Mouse (Mus musculus) retina, postnatal 7 days (tissue): ENCODE measurements around the gene Nin.
A peak's percentile ranks its signal among the peaks of the same experiment; 100 is the strongest.

Experiments used
- DNase-seq: peaks from one replicate; pipeline ENCODE4 v3.0.0-alpha.2; 2012; ENCODE audit warnings: low read depth, low spot score

The Nin gene

DNA sequence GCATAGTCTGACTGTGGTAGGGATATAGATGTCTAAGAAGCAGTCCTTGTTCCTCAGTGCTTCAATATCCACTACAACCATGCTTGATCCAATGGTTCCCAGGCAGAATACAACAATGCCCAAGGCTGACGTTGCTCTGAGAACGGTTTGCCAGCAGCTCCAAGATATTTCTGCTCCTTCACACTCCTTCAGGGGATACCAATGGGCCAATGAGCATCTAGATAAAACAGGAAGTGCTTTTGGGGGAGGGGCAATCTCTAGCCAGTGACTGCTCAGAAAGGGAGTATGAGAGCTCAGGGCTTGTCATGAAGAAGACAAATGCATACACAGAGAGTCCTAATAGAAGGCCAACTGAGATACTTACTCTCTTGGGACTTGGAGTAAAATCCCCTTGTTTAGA is 6.0 kb upstream of the Nin start:
- no peak for DNase-seq

DNA sequence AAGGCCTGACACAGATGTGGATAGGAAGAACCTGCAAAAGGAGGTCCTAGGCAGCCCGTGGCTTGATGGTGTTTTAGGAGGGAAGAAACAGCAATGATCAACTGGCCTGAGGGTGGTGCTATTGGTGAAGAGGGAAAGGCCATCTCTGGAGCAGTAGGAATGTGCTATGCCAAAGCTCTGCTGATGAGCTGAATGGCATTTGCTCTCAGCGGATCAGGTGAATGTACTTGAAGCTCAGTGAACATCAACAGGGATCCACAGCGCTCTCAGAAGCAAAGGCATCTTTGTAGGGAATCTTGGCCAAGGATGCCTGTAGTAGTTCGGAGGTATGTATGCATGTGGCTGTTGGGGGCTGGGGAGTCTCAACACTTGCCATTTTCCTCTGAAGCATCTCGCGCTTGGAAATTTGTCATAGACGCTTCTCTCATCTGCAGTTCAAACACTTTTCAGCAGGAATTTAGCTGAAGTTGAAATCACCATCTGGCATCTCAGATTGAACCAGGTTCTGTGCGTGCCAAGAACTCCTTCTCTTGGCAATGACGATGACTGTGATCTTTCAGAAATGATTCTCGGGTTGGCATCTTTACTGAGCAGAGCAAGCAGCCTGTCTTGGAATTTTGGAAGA is 5.3 kb upstream of the Nin start:
- DNase-seq = no peak

DNA sequence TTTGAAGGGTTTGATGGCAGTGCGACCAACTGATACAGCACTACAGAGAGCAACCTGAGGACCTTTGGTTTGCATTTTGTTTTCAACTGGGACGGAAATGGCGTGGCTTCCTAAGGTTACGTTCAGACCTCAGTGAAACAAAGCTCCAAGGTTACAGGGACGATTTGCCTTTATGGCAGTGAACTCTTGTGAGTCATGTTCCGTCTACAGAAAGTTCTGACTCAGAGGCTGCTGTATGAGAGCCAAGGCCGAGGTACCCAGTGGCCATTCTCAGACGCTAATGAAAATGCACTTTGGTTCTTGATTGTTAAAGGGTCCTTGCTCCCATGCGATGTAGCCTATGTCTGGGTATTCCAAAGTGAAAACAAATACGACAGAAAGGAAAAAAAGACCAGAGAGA is 3.6 kb upstream of the Nin start:
- no peak for DNase-seq

DNA sequence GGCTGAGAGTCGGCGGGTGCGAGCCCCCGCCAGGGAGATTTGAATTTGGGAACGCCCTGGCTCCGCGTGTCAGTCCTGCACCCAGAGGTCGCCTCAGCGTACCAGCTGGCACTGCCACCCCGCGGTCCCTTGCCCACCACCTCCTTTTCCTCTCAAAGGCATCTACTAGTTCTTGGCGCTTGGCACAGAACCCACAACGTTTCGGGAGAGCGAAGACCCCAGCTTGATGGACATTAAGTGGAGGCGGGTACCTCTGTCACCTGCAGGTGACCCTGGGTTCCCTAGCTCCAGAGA is 1.5 kb downstream of the Nin start:
- DNase-seq = no peak

DNA sequence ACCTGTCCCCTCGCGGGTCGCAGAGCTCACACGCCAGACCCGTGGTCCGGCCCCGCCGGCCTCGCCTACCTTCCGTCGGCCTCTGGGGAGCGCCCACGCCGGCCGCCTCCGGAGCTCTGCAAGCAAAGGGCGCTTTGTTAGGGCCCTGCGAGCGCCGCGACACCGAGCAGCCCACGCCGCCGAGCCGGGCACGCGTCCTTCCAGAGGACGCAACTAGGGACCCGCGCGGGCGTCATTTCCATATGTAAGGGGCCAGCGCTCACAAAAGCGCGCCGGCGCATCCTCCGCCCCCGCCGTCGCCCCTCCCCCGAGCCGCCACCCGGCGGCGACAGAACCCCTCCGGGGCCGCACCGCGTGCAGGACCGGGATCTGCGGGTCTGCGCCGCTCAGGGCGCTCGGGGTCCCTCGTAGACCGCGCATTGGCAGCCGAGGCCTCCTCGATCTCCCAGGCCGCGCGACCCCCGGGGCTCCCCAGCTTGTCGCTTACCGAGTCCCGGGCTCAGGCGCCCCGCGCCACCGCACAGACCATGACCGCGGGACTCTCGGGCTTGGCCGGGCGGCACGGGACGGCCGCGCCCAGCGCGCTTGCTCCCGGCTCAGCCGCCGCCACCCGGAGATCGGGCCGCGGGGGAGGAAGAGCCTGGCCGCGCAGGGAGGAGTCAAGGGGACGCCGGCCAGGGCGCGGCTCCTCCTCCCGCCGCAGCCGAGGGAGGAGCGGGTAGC is 2.0 kb downstream of the Nin start:
- DNase-seq = peak; percentile 64

DNA sequence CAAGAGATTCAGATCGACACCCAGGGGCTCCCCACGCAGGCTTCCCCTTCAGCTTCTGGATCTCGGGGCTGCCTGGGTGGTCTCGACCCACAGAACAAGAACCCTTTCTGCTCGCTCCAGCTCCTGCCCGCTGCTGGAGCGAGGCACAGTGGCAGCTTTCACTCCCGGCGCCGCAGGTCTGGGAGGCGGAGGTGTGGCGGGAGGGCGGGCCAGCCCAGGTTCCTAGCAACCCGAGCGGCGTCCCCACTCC is 2.5 kb downstream of the Nin start:
- DNase-seq = no peak

DNA sequence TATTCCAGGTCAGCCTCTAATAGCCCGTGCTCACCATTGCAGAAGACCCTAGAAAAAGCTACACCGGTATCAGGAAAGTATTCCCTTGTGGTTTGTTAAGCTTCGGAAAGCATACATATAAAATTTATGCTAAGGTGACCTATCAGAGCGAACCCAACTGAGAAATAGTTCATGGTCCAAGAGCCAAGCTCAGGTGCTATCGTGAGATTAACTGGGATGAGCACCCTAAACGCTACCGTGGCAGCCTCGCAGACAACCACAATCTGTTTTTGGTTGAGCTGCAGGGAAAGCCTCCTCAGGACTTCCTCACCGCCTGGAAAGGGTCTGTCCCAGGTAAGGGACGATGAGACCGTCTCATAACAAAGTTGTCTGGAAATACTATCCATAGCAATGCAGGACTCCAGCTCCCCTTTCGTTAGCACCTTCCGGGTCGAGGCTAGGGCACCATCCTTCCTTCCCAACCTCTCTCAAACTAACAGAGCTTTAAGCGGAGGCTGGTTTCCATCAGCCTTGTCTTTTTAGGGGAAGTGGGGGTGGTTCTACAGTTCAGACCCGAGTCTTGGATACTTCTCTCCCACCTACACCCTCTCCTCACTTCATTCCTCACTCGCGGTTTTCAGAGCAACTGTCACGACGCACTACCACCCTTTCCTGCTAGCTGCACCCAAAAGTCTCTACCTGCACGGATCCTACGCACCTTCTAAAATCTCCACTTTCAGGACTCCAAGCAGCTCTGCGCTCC is 3.0 kb downstream of the Nin start:
- no peak for DNase-seq

DNA sequence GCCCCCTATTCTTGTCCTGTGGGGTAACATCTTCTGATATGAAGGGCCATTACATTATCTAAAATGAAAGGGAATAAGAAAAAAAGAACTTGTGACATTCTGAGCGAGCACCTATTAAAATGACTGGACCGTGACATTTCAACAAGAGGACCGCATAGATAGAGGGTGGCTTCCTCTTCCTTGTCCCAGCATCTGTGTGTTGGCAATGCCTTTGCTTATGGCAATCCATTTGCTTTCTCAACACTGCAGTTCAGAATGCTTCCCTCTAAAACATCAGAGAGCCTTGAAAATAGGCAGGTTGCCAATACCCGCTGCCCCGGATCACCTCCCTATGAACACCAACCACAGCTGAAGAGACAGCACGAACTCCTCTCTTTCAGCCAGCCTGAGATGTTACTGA is 3.6 kb downstream of the Nin start:
- DNase-seq = no peak

DNA sequence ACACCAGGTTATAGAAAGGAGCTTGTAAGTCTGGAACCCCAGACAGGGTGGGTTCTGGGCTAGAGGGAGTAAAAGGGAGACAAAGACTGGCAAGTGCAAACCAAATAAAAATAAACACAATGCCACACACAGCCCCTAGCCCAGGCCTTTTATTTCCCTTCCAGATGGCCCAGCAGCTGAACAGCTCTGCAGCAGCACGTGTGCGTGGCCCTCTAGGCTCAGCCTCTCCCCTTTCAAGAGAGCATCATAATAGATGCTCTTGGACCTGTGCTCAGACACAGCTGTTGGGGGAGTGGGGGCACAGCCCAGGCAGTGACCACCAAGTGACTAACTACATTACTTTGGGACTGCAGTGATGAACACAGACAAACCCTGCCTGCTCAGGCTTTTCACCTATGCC is 5.4 kb downstream of the Nin start:
- no peak for DNase-seq

DNA sequence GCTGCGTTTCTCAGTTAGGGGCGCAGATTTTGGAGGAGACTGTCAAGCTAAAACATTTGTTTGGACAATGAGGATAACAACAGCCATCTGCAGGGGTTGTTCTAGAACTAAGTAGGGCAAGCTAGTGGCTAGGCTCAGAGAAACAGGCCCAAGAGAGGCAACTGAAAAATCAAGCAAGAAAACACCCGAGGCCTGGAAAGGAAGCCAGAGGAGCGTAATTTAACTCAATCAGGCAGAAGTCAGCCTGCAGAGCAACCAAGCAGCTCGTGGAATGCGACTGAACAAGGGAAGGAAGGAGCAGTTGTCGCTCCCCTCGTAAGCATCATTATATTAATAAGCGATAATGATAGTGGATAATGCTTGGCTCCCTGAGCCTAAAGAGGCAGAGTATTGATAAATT is 7.0 kb downstream of the Nin start:
- DNase-seq = no peak

DNA sequence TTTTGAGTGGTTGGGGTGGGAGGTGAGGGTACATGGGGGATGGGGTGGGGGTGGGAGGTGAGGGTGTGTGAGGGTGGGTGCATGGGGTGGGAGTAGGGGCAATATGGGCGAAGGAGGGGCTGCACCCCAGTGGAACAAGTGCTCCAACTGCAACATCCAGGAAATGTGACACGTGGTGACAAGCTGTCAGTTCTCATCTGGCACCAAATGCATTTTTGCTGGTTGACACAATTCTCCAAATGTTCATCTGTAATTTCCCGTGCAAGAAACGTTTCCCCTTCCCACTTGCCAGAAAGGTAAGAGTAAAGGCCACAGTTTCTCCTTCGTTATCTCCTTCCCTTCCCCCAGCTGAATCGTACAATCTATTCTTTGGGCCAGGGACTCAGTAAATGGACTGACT is 7.6 kb downstream of the Nin start:
- no peak for DNase-seq

DNA sequence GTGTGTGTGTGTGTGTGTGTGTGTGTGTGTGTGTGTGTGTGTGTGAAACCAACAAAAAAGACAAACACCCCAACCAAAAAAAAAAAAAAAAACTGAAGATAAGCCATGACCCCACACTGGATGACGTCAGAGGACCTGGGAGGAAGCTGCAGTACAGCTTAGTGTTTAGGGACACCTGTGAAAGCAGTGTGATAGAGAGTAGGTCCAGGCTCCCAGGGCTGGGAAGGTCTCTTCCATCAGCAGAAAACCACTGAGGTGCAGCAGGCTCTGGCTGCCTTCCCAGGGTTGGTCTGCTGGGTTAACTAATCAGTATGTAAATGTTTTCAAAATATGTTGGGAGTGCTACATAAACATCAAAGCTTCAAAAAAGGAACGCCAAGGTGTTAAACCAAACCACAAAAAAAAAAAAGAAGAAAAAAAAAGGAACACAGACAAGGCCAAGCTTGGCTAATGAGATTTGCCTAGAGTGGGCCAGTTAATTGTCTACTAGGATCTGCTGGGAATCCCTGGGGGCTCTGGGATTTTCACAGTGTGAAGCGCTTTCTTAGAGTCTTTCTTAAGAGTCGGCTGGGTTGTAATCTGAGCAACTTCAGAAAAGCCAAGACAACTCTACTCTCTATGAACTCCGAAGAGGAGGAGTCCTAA is 8.6 kb downstream of the Nin start:
- no peak for DNase-seq

DNA sequence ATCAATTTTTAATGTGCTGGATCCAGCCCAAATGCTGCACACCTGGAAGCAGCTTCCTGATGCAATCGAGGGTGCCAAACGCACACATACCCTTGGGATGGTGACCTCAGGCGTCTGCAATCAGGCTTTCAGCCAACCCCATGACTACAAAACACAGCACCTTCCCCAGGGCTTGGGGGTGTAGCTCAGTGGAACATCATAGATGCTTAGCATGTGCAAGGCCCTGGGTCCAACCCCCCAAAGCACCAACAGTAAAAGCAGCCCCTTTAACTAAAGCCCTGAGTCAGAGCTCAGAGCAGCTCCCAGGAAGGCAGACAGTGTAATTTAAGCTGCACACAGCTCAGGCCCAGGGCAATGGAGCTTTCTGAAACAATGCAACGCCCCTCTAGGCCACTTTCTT is 9.3 kb downstream of the Nin start:
- no peak for DNase-seq

DNA sequence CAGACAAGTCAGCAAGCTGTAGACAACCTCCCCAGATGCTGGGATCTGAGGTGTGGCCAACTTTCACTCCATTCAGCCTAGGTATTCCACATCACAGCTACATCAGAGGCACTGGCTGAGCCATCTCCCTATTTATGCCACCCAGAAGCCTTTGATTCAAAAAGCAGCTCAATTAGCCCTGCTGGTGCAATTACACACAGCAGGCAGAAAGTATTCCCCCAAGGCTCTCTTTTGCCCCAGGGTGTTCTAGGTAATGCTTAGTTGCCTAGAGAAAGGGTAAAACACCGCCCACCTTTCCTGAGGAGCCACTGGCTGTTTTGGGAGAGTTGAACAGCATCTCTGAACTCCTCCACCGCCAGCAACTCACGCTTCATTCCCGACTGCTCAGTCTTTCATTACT is 10.3 kb downstream of the Nin start:
- no peak for DNase-seq

DNA sequence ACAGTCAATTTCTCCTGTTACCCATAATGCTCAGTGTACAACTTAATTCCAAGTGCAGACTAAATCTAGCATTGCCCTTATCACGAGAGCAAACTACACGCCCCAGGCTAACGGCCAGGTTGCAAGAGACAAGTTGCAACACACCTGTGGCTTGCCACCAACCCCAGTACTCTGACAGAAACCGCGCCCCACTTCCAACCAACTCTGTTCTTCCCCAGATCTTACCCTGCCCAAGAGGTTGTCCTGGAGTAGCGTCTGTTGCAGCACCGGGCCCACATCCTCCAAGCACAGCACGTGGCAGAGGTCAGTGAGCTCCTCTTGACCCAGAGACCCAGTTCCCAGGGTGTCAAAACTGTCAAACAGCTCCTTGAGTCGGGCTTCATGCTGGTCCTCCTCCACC is 11.1 kb downstream of the Nin start:
- no peak for DNase-seq

DNA sequence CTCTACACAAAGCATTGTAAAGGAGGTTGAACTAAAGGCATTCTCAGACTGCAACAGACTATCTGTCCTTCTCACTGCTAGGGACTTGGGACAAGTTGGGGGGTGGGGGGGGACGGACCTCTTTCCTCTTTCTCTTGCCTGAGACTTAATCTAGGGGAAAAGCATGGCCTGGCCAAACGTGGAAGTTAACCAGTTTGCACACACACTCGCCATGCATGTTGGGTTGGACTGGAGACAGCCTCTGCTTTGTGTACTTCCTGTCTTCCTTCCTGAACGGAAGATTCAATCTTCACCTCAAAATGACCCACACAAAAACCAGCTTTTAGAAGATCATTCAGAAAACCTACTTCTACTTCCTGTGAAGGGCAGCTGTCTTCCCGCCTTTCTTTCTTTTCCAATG is 11.7 kb downstream of the Nin start:
- DNase-seq = no peak

DNA sequence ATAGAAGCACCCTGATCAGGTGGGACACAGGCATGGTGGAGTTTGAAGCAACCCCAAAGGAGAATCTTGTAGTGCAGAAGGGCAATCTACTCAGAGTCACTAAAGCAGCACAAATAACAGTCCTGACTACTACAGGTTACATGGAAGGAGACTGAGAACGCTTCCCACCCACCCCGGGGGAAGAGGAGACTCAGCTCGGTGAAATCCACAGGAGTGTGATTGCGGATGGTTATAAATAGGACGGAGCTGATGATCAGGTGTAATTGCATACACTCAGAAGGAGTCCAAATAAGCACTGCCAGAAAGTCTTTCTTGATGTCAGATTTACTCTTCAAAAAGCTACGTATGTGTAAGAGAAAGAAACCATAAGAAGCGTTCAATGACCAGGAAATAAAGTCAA is 15.6 kb downstream of the Nin start:
- no peak for DNase-seq

DNA sequence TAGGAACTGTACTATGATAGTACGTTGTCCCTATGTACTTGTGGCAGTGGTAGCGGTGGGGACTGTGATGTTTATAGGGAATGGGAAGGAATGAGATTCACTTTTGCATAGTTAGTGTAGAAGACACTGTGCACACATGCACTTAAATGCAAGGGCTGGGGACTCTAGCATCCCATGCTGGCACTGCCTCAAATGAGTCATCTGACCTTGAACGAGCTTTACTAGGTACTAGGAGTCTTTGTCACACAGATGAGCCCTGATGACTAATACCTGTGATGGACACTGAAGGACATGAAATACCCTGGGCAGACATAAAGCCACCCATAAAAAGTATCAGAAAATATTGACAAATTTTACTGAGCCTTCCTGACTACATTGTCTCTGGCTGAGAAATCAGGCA is 16.2 kb downstream of the Nin start:
- DNase-seq = no peak

DNA sequence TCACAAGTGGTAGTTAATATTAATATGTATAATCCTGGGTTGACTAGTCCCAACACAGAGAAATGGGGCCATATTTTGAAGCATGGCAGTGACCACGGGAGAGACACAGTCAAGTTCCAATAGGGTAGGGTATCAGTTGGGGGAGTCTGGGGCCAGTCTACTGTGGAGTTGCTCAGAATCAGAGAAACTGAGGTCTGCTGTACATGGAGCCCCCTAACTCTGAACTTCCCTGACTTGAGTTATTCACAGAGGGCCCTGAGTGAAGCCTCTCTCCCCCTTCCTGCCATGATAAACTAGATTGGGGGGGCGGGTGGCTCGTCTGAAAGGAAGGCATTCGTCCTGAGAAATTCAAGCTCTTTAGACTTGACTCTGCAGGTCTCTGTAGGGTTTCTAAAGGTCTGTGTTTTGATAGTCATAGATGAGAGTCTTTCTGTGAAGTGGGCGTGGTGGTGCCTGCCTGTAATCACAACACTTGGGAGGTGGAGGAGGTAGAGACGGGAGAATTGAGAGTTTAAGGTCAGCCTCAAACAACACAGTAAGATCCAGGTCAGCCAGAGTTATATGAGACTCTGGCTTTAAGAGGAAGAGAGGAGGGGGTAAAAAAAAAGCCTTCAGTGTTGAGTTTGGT is 20.1 kb downstream of the Nin start:
- no peak for DNase-seq

DNA sequence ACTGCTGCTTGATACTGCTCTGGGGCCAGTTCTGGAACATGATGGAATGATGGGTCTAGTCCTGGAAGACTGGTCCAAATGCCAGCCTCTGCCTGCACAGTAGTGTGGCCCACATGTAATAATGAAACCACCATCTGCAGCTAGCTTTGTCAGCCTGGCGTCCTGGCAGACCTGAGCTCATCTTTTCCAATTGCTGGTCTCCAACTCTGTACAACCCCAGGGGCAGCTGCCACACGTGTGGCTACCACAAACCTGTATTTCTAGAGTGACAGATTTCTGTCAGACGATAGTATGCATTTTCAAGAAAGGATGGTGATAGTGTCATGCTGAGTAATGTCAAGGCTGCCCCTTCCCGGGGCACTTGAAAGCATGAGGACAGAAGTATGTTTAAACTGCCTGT is 25.2 kb downstream of the Nin start:
- DNase-seq = no peak

DNA sequence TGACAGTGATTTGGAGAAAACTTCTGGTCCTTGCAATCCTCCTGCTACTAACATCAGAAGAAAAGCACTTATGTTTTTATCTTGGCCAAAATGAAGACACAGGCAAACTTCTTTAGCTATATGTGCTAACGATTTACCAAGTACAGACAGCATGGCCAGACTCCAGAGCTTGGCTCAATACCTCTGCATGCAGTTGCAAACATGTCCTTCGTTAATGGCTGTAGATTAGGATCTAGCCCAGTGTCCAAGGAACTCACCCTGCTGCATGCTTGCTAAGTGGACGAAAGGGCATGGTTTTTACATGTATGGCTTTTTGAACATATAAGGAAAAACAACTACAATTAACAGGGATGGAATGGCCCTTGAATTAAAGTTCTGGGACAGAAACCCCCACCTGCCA is 28.2 kb downstream of the Nin start:
- DNase-seq = no peak

DNA sequence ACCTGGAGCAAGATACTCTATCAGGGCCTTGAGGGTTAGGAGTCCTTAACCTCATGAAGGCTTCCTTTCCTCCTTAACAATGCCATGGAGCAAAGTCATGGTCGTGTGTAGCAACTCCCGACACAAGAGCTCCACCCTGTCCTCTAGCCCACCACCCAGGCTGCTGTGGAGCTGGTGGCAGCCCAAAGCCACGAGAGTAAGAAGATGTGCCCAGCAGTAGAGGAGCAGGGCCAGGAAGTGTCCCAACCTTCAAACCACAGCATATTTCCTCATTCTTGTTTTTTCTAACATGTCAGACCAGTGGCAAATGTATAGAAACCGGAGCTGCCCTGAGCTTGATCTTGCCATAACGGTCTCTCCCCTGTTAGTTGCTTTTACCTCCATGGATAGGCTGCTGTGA is 29.3 kb downstream of the Nin start:
- DNase-seq = no peak

DNA sequence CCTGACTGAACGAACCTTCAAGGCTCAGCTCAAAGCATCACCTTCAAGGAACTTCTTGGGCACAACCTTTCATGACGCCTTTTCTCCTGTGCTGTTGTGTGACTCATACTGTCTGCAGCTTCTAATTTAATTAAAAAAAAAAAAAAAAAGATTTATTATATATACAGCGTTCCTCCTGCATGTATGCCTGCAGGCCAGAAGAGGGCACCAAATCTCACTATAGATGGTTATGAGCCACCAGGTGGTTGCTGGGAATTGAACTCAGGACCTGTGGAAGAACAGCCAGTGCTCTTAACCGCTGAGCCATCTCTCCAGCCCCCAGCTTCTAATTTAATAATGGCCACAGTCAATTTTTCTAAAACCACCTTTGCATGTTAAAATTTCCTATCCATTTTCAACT is 29.8 kb downstream of the Nin start:
- DNase-seq = no peak
